Mouse (Mus musculus): Measurements from ENCODE around the gene Tspan14. TPM values are rescaled to one million over a fixed set of nuclear protein-coding genes. Genes with fewer than 3 reads are reported as not detected.

The Tspan14 gene
- polyA plus RNA-seq, 1 experiment from 2014 or later: 90.6 TPM

DNA sequence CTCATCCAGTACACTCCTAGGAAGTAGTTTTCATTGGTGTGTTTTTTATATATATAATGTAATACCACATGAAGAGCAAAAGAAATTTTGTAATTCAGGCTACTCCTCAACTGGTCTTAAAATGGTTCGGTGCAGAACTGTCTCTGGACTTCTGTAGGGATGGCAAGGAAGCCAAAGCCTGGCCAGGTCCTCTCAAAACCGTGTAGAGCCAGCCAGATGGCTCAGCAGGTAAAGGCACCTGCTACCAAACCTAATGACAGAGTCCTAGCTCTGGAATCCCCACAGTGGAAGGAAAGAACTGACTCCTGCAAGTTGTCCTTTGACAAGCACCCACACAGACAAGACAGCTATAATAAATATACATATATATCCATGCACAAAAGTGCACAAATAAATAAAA is 24.2 kb downstream of the Tspan14 start:
- Histone ChIP-seq H3K27me3 (ENCODE audit: low read depth, poor library complexity, severe bottlenecking) (no peaks in the 10 kb centered on the region), H3K4me1 (no peaks in the 10 kb centered on the region)

DNA sequence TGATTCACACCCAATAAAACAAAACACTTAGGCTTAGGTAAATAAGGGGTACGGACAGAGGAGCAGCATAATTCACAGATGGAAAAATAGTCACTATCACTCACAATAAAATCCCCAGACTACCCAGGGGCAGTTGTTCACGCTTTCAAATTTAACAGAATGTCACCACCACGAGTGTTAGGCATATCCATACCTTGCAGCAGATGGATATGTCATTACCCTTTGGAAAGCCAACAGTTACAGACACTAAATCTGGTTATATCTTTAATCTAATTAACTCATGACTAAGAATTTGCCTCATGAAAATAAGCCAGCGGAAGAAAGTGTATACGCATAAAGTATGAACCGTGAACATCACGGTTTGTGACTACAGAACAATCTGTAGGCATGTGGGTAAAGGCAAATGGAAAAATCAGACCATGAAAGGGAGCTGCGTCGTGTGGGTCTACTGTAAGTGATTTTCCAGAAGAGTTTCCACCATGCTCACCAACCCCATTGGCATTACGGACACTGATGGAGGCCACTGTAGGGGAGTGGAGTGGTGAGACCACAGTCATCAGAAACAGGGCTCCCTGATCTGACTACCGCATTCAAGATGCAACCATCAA is 28.1 kb downstream of the Tspan14 start:
- Histone ChIP-seq H3K36me3 (peaks cover 15% of the 10 kb centered on the region), H3K27ac (replicated peaks) (no peak overlapping the region), H3K27me3 (ENCODE audit: low read depth, poor library complexity, severe bottlenecking) (no peaks in the 10 kb centered on the region), H3K4me3 (no peak overlapping the region), H3K9me3 (replicated peaks) (no peaks in the 10 kb centered on the region), H3K4me1 (peaks cover 8% of the 10 kb centered on the region; the same call in 1 of the 2 replicates)
- 93% methylated on average over 11 of the region's 11 CpGs for WGBS
- DNase-seq (ENCODE audit: low spot score): no peak

More for the DNA sequence above, 24.2 kb downstream of the Tspan14 start:
- H3K36me3 ChIP-seq: peaks cover 31% of the 10 kb centered on the region
- DNase-seq (ENCODE audit: low spot score): no peak
- no peaks in the 10 kb centered on the region for H3K9me3 ChIP-seq (replicated peaks)
- no peak overlapping the region for H3K4me3 ChIP-seq
- H3K27ac ChIP-seq (replicated peaks): no peak overlapping the region
- 87% methylated on average over 2 of the region's 2 CpGs for WGBS

DNA sequence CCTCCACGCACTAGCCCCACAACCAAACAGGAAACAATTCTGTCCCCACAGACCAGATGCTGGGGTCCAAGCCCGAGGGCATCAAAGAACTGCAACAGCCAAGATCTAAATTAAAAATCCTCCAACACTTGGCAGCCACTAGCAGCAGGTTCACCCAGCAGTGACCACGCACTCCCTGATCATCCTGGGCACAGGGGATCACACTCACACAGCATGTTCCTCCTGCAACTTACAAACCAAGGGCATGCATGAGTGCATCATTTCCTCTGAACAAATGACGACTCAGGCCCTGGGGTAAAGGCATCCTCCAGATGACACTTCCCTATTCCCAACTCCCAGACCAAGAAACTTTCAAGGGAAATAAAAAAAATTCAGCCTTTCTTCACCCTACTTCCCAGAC is 29.6 kb downstream of the Tspan14 start:
- H3K9me3 ChIP-seq (replicated peaks): no peaks in the 10 kb centered on the region
- H3K27me3 ChIP-seq (ENCODE audit: low read depth, poor library complexity, severe bottlenecking): no peaks in the 10 kb centered on the region
- WGBS: 60% methylated on average over 4 of the region's 4 CpGs
- no peak for DNase-seq (ENCODE audit: low spot score)
- peaks cover 19% of the 10 kb centered on the region for H3K36me3 ChIP-seq
- peaks cover 15% of the 10 kb centered on the region for H3K4me1 ChIP-seq
- H3K27ac ChIP-seq (replicated peaks): no peak overlapping the region
- H3K4me3 ChIP-seq: no peak overlapping the region

DNA sequence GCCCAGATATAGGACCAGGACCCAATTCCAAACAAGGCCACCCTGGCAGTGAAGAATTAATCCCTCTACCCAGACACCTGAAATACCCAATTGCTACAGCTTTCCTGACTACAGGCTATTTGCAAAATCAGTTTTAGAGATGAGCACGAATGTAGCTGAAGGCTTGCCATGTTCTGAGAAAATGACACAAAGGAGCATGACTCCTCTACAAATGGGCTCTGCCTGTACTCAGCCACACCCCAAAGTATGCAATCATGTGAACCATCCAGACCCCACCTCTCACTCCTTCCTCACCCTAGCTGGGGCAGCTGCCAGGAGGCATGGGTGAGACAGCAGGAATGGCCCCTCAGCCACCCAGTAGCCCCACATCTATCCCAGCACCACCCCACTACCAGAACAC is 31.1 kb downstream of the Tspan14 start:
- 91% methylated on average over 1 of the region's 1 CpGs for WGBS
- no peak for DNase-seq (ENCODE audit: low spot score)
- Histone ChIP-seq H3K9me3 (replicated peaks) (no peaks in the 10 kb centered on the region), H3K27ac (replicated peaks) (no peak overlapping the region), H3K4me3 (no peak overlapping the region), H3K4me1 (peaks cover 28% of the 10 kb centered on the region), H3K27me3 (ENCODE audit: low read depth, poor library complexity, severe bottlenecking) (no peaks in the 10 kb centered on the region), H3K36me3 (peaks cover 19% of the 10 kb centered on the region)

DNA sequence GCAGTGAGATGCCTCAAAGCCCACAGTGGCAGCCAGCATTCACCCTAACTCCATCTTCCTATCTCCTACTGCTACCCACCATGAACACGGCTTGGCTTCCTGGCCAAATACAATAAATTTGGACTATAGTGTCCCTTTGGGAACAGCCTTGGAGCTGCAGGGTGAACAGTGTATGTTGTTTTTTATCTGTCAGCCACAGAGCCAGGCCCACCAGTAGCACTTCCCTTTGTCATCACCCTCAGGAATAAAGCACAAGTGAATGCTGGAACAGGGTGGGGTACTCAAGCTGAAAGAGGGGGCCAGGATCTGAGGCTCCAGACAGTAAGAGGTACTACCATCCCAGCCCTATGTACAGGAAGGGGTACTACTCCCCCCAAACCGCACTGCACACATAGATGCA is 31.6 kb downstream of the Tspan14 start:
- Histone ChIP-seq H3K36me3 (peaks cover 19% of the 10 kb centered on the region), H3K4me3 (no peak overlapping the region), H3K27ac (replicated peaks) (no peak overlapping the region), H3K4me1 (peaks cover 28% of the 10 kb centered on the region), H3K9me3 (replicated peaks) (no peaks in the 10 kb centered on the region), H3K27me3 (ENCODE audit: low read depth, poor library complexity, severe bottlenecking) (no peaks in the 10 kb centered on the region)
- no peak for DNase-seq (ENCODE audit: low spot score)
- 89% methylated on average over 2 of the region's 2 CpGs for WGBS

DNA sequence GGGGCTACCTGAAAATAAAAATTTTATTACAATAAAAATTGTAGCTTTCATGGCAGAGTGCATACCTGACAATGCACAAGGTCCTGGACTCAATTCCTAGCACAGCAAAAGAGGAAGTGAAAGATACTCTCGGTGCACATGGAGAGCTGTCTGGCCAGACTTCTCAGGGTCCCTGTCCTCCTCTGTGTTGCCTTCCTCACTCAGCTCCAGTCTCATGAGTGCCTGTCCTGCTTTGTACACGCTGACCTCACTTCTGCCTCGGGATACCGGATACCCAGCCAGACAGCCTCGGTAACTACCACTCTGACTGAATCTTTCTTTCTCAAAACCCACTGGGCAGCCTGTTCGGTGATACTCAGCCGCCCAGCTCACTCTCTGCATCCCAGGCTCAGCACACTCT is 33.3 kb downstream of the Tspan14 start:
- Histone ChIP-seq H3K4me1 (peaks cover 31% of the 10 kb centered on the region), H3K4me3 (no peak overlapping the region), H3K9me3 (replicated peaks) (no peaks in the 10 kb centered on the region), H3K27me3 (ENCODE audit: low read depth, poor library complexity, severe bottlenecking) (no peaks in the 10 kb centered on the region), H3K36me3 (peaks cover 17% of the 10 kb centered on the region), H3K27ac (replicated peaks) (no peak overlapping the region)
- DNase-seq (ENCODE audit: low spot score): no peak
- WGBS: 91% methylated on average over 7 of the region's 7 CpGs

DNA sequence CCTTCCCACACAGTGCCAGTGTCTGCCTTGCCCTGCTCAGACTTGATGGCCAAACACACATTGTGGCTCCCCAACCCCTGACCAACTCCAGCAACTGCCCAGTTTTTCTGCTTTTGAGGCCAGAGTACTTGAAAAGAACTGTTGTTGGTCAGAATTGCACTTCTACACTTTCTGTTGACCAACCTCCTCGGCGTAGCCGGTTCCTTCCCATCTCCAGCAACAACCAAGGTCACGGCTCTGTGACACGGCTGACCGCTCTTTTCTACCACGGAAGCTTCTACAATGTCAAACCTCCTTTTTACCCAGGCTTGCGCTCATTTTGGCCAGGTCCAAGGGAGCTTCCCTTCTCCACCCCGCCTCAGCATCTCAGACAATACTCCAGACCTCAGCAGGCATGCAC is 34.4 kb downstream of the Tspan14 start:
- Histone ChIP-seq H3K4me3 (no peak overlapping the region), H3K36me3 (peaks cover 21% of the 10 kb centered on the region), H3K27me3 (ENCODE audit: low read depth, poor library complexity, severe bottlenecking) (no peaks in the 10 kb centered on the region), H3K9me3 (replicated peaks) (no peaks in the 10 kb centered on the region), H3K27ac (replicated peaks) (no peak overlapping the region), H3K4me1 (peaks cover 31% of the 10 kb centered on the region)
- DNase-seq (ENCODE audit: low spot score): no peak
- 87% methylated on average over 9 of the region's 9 CpGs for WGBS

DNA sequence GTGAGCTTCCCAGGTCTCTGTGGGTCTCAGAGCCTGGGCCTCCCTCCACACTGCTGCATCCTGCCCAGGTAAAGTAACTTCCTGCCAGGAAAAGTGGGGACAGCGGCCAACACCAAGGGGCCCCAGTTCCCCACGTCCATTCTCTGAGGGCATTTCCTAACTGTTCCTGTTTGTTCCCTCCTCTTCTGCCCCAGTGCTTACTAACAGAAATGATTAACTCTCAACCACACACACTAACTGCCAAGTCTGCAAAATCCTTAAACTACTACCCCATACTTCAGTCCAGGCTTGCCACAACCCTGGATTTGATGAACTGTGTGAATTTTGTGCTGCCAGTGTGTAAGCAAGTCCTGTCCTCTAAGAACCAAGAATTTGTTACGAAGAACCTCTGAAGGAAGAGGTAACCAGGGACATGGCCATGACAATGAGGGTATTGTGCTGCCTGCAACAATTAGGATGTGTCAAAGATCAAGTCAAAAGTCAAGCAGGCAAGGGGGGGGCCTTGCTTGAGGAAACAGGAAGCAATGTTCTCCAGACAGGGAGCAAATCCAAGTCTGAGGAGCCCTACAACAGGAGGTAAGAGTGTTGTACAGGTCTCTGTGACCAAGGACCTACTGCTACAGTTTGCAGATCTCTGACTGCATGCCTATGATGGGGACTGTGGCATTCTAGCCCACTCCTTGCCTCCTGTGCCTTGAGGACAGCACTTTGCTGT is 35.3 kb downstream of the Tspan14 start:
- no peak overlapping the region for H3K27ac ChIP-seq (replicated peaks)
- no peak for DNase-seq (ENCODE audit: low spot score)
- no peaks in the 10 kb centered on the region for H3K9me3 ChIP-seq (replicated peaks)
- H3K4me1 ChIP-seq: peaks cover 31% of the 10 kb centered on the region
- no peaks in the 10 kb centered on the region for H3K27me3 ChIP-seq (ENCODE audit: low read depth, poor library complexity, severe bottlenecking)
- H3K4me3 ChIP-seq: no peak overlapping the region
- WGBS: 70% methylated on average over 3 of the region's 3 CpGs
- peaks cover 27% of the 10 kb centered on the region for H3K36me3 ChIP-seq

DNA sequence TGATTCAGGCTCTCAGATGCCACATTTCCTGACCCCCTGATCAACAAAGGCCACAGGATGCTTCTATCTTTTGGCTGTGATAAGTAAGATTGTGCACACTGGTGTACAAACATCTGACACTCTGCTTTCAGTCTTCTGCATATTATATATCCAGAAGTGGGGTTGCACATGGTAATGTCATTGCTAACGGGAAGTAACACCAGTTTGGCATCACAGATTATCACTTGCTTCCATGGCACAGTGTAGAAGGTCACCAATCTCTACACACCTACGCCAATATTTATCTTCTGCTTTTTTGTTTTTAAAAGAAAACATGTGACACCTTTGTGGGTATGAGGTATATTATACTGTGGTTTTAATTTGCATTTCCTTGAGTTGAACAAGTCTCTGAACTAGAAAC is 36.7 kb downstream of the Tspan14 start:
- Histone ChIP-seq H3K27ac (replicated peaks) (no peak overlapping the region), H3K4me1 (peaks cover 31% of the 10 kb centered on the region), H3K36me3 (peaks cover 32% of the 10 kb centered on the region), H3K9me3 (replicated peaks) (no peaks in the 10 kb centered on the region), H3K27me3 (ENCODE audit: low read depth, poor library complexity, severe bottlenecking) (no peaks in the 10 kb centered on the region), H3K4me3 (no peak overlapping the region)
- no peak for DNase-seq (ENCODE audit: low spot score)
- WGBS: 92% methylated on average over 2 of the region's 2 CpGs

DNA sequence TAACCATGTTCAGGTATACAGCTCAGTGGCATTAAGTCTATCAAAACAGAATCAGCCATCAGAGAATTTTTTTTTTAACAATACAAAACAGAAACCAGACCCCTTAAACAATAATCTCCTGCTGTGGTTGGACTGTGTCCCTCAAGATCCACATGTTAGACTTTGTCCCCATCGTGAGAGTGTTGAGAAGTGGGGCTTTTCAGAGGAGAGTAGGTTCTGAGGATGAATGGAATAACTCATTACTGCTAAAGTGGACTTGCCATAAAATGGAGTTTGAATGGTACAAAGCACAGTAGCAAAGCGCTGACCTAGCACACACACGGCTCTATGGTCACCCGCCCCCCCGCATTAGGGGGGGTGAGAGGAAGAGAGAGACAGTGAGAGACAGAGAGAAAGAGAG is 37.7 kb downstream of the Tspan14 start:
- Histone ChIP-seq H3K4me1 (peaks cover 27% of the 10 kb centered on the region), H3K4me3 (no peak overlapping the region), H3K27ac (replicated peaks) (no peak overlapping the region), H3K9me3 (replicated peaks) (no peaks in the 10 kb centered on the region), H3K36me3 (peaks cover 28% of the 10 kb centered on the region), H3K27me3 (ENCODE audit: low read depth, poor library complexity, severe bottlenecking) (no peaks in the 10 kb centered on the region)
- DNase-seq (ENCODE audit: low spot score): no peak
- WGBS: 87% methylated on average over 5 of the region's 5 CpGs

DNA sequence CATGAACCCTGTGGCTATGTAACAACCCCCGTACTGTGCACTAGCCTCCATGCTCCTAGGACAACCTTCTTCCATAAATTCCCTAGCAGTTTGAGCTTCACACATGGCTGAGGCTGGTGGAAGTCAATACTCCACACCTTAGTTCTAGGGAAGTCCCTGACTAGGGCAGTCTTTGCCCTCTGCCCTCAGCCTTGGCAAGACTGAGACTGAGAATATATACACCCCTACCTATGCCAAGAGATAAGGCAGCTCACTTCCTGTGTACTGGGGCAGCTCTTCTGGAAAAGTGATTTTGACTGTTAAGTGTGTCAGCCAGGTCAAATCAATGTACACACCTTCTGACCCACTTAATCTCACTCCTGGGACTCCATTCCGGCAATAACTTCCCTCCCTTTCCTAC is 39.6 kb downstream of the Tspan14 start:
- Histone ChIP-seq H3K9me3 (replicated peaks) (no peaks in the 10 kb centered on the region), H3K27me3 (ENCODE audit: low read depth, poor library complexity, severe bottlenecking) (no peaks in the 10 kb centered on the region), H3K27ac (replicated peaks) (no peak overlapping the region), H3K4me3 (no peak overlapping the region), H3K4me1 (peaks cover 15% of the 10 kb centered on the region), H3K36me3 (peaks cover 31% of the 10 kb centered on the region)
- 91% methylated on average over 2 of the region's 2 CpGs for WGBS
- no peak for DNase-seq (ENCODE audit: low spot score)

DNA sequence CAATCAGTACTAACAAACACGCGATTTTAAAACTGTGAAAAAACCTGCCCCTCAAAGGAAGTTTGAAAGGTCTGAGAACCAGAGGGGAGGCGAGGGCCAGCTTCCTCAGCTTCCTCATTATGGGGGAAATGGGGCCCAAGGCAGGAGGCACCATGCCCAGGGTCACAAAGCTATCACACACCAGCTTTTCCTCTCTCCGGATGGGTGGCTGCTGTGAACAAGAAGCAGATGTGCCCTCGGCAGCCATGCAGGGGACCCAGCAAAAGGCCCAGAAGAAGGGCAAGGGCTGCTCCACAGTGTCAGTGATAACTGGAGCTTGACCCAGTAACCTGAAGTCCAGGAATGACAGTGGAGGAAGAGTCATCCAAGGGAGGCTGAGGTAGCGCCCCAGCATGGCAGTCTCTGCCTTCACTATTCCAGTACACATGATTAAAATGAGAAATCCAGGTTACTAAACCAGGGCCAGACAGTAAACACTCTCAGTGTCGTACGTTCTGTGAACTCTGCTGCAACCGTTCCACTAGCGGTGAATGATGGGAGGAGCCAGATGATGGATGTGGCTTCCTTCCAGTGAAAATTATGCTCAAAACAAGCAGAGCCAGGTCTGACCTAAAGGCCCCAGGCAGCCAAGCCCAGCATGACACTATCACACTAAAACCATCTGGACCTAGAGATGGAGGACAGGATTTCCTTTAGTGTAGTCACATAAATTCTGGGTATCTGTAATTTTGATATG is 42.1 kb downstream of the Tspan14 start:
- DNase-seq (ENCODE audit: low spot score): no peak
- Histone ChIP-seq H3K27ac (replicated peaks) (no peak overlapping the region), H3K36me3 (peaks cover 40% of the 10 kb centered on the region), H3K27me3 (ENCODE audit: low read depth, poor library complexity, severe bottlenecking) (no peaks in the 10 kb centered on the region), H3K9me3 (replicated peaks) (no peaks in the 10 kb centered on the region), H3K4me1 (peaks cover 5% of the 10 kb centered on the region; the same call in 1 of the 2 replicates), H3K4me3 (no peak overlapping the region)
- WGBS: 77% methylated on average over 10 of the region's 10 CpGs

DNA sequence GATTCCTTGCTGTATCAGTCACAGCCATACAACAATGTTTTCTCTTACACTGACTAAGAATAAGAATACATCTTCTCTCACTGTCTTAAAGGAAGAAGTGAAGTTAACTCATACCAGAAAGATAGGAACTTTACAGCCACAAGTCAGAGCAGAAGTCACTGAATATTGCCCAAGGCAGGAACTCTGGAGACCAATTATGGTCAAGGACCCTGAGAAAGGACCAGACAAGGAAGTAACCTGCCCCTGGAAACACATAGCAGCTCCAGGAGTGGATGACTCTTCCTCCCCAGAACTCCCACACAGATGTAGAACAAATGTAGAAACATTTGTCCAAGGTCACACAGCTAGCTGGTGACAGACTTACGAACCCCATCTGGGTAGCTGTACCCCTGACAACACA is 45.4 kb downstream of the Tspan14 start:
- Histone ChIP-seq H3K4me1 (peaks cover 12% of the 10 kb centered on the region), H3K27ac (replicated peaks) (no peak overlapping the region), H3K27me3 (ENCODE audit: low read depth, poor library complexity, severe bottlenecking) (no peaks in the 10 kb centered on the region), H3K36me3 (peaks cover 39% of the 10 kb centered on the region), H3K4me3 (no peak overlapping the region), H3K9me3 (replicated peaks) (no peaks in the 10 kb centered on the region)
- 97% methylated on average over 1 of the region's 1 CpGs for WGBS
- DNase-seq (ENCODE audit: low spot score): no peak
